Mouse (Mus musculus): ENCODE measurements around the gene Ehbp1l1.

DNA sequence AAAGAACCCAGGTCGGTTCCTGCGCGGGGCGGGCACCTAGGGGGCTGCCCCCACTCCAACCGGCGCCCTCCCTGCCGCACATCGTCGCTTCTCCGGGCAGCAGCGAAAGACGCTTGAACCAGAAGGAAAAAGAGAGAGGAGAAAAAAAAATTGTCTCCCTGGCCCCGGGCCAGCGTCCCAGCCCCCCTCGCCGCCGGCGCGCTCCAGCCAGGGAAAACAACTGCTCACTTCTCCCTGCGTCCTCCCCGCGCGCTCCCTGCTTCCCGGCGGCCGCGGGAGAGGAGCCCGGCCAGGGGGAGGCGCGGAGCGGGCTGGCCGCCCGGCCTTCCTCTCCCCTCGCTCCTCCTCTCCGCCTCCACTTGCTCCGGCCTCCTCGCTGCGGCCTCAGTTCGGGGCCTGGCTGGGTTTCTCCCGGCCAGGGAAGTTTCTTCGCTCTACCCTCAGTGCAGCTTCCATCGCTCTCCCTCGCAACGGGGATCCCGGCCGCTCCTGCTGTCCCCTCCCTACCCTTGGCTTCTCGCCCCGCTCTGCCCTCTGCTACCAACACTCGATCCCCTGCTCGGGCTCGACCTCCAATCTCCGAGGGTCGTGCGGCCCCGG, 15.6 kb upstream of the Ehbp1l1 start:
- TF ChIP-seq CTCF (IDR thresholded peaks at IDR 0.05; ENCODE audit: low read depth, low read length), result no peak
- TF ChIP-seq POLR2A (IDR thresholded peaks at IDR 0.05; ENCODE audit: extremely low read depth, insufficient read depth, low read length), result no peak

Data from liver, adult 2 months (tissue).